Comparison of ENCODE assay signal across 21 mouse cellular contexts in the genomic region with DNA sequence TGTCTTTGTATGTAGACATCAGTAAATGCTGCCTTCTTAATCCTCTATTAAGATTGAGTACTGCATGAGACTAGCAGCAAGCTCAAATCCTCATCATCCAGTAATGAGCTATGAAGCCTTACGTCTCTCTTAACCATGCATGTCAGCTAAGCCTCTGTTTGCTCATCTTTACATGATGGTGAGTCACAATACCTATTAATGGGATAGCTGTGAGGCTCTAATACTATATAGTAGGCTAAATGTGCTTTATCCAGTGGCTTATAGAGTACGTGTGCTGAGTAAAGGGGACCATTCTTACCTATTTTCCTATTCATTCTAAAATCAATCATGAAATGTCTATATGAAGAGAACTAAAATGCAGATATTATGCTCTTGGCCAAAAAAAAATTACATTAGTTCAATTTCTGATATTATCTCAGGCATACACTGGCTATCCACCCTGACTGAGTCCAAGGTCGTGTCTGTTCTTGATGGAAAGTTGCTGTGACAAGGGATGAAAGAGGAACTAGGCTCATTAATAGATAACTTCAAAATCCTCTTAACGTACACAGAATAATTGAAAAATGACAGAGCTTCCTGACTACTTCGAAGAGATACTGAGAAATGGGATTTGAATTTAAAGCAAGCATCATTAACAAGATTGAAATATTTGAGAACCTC.
DNase-seq lines count a peak whose midpoint lies in the region; ATAC-seq and TF ChIP-seq lines count a peak whose summit lies in the region.
"Had no signal": no experiment of that assay in that cellular context is flagged by ENCODE, and none has a peak within 500 bp of the region (broad histone marks: within the 10 kb centered on the region; RNA-seq: fewer than 3 reads in every experiment).

No protein-coding gene starts in this region.

- no peaks in the 10 kb centered on the region for H3K36me3 ChIP-seq in hindbrain, embryonic 15.5 days
- H3K36me3 ChIP-seq in hindbrain, embryonic 12.5 days, result no peaks in the 10 kb centered on the region
- no peaks in the 10 kb centered on the region for H3K36me3 ChIP-seq in midbrain, embryonic 16.5 days (ENCODE audit: control insufficient read depth, insufficient read depth, low read length)
- no peaks in the 10 kb centered on the region for H3K36me3 ChIP-seq in midbrain, embryonic 13.5 days
- H3K36me3 ChIP-seq: embryonic facial prominence, embryonic 13.5 days; embryonic facial prominence, embryonic 15.5 days; forebrain, embryonic 10.5 days; forebrain, embryonic 12.5 days had no signal

- H3K4me3 ChIP-seq in hindbrain, embryonic 15.5 days, result no peak overlapping the region
- H3K4me3 ChIP-seq in hindbrain, embryonic 12.5 days, result no peak overlapping the region
- no peak overlapping the region for H3K4me3 ChIP-seq in midbrain, embryonic 16.5 days (ENCODE audit: low read depth, low read length)
- no peak overlapping the region for H3K4me3 ChIP-seq in midbrain, embryonic 13.5 days (replicated peaks)
- H3K4me3 ChIP-seq: embryonic facial prominence, embryonic 13.5 days; embryonic facial prominence, embryonic 15.5 days; erythroblast, embryonic 14.5 days; forebrain, embryonic 10.5 days; forebrain, embryonic 12.5 days had no signal

- ATAC-seq in hindbrain, embryonic 15.5 days (ENCODE audit: low FRiP score, low read depth), result 0 out of 2 replicates have a peak, but pooled peaks have one; percentile 42
- no peak for ATAC-seq in hindbrain, embryonic 12.5 days (ENCODE audit: low FRiP score)
- ATAC-seq in midbrain, embryonic 16.5 days, result peak; percentile 66; the same call in 1 of the 2 replicates
- no peak for ATAC-seq in midbrain, embryonic 13.5 days
- ATAC-seq: forebrain, embryonic 14.5 days had no signal

- no peaks in the 10 kb centered on the region for H3K27me3 ChIP-seq in hindbrain, embryonic 15.5 days
- H3K27me3 ChIP-seq in hindbrain, embryonic 12.5 days, result no peaks in the 10 kb centered on the region
- no peaks in the 10 kb centered on the region for H3K27me3 ChIP-seq in midbrain, embryonic 16.5 days (ENCODE audit: control insufficient read depth, insufficient read depth, low read depth, low read length)
- H3K27me3 ChIP-seq in midbrain, embryonic 13.5 days, result no peaks in the 10 kb centered on the region
- H3K27me3 ChIP-seq: embryonic facial prominence, embryonic 13.5 days; embryonic facial prominence, embryonic 15.5 days; forebrain, embryonic 12.5 days had no signal

- no peaks in the 10 kb centered on the region for H3K4me1 ChIP-seq in hindbrain, embryonic 15.5 days (replicated peaks)
- no peaks in the 10 kb centered on the region for H3K4me1 ChIP-seq in hindbrain, embryonic 12.5 days
- H3K4me1 ChIP-seq in midbrain, embryonic 16.5 days (ENCODE audit: control insufficient read depth, insufficient read depth, low read length), result no peaks in the 10 kb centered on the region
- no peaks in the 10 kb centered on the region for H3K4me1 ChIP-seq in midbrain, embryonic 13.5 days (replicated peaks)
- H3K4me1 ChIP-seq: embryonic facial prominence, embryonic 13.5 days; embryonic facial prominence, embryonic 15.5 days; forebrain, embryonic 10.5 days; forebrain, embryonic 12.5 days had no signal

- H3K4me2 ChIP-seq in hindbrain, embryonic 15.5 days, result no peak overlapping the region
- no peak overlapping the region for H3K4me2 ChIP-seq in hindbrain, embryonic 12.5 days (replicated peaks)
- H3K4me2 ChIP-seq in midbrain, embryonic 16.5 days (ENCODE audit: low read length), result no peak overlapping the region
- no peak overlapping the region for H3K4me2 ChIP-seq in midbrain, embryonic 13.5 days (replicated peaks)
- H3K4me2 ChIP-seq: embryonic facial prominence, embryonic 13.5 days; embryonic facial prominence, embryonic 15.5 days; forebrain, embryonic 12.5 days had no signal

- TF ChIP-seq POLR2A in brain, embryonic 14.5 days (IDR thresholded peaks at IDR 0.05; ENCODE audit: borderline replicate concordance, extremely low read depth, insufficient read depth, insufficient read length, poor library complexity, severe bottlenecking), result no peak

- no peaks in the 10 kb centered on the region for H3K9me3 ChIP-seq in hindbrain, embryonic 15.5 days
- no peaks in the 10 kb centered on the region for H3K9me3 ChIP-seq in hindbrain, embryonic 12.5 days (replicated peaks)
- H3K9me3 ChIP-seq in midbrain, embryonic 16.5 days (replicated peaks; ENCODE audit: control insufficient read depth, low read length, poor library complexity, severe bottlenecking), result no peaks in the 10 kb centered on the region
- no peaks in the 10 kb centered on the region for H3K9me3 ChIP-seq in midbrain, embryonic 13.5 days
- H3K9me3 ChIP-seq: embryonic facial prominence, embryonic 13.5 days; embryonic facial prominence, embryonic 15.5 days; forebrain, embryonic 10.5 days; forebrain, embryonic 12.5 days had no signal

- WGBS in hindbrain, embryonic 15.5 days, result 78% methylated on average over 5 of the region's 5 CpGs
- 85% methylated on average over 5 of the region's 5 CpGs for WGBS in hindbrain, embryonic 12.5 days
- 60% methylated on average over 5 of the region's 5 CpGs for WGBS in midbrain, embryonic 16.5 days
- WGBS in midbrain, embryonic 13.5 days, result 77% methylated on average over 5 of the region's 5 CpGs

- H3K27ac ChIP-seq in hindbrain, embryonic 15.5 days (replicated peaks), result no peak overlapping the region
- no peak overlapping the region for H3K27ac ChIP-seq in hindbrain, embryonic 12.5 days
- H3K27ac ChIP-seq in midbrain, embryonic 16.5 days (ENCODE audit: low read length), result no peak overlapping the region
- H3K27ac ChIP-seq in midbrain, embryonic 13.5 days, result no peak overlapping the region
- H3K27ac ChIP-seq: embryonic facial prominence, embryonic 13.5 days; embryonic facial prominence, embryonic 15.5 days; forebrain, embryonic 10.5 days; forebrain, embryonic 12.5 days had no signal

- DNase-seq in brain, embryonic 14.5 days (ENCODE audit: low read depth), result peak; percentile 9
- DNase-seq in cerebellum, adult 11 months, result no peak
- DNase-seq: adrenal gland, adult 2 months; adrenal gland, postnatal 10 days; adrenal gland, postnatal 25 days; cerebellum, adult 18-20 months; cerebellum, adult 8-10 months; cerebellum, adult 9-11 months; cerebellum, postnatal 14 days; cerebellum, postnatal 36 days; embryo, embryonic 11 days had no signal

- H3K9ac ChIP-seq in hindbrain, embryonic 15.5 days, result no peak overlapping the region
- H3K9ac ChIP-seq in hindbrain, embryonic 12.5 days, result no peak overlapping the region
- no peak overlapping the region for H3K9ac ChIP-seq in midbrain, embryonic 16.5 days (ENCODE audit: low read depth, low read length)
- no peak overlapping the region for H3K9ac ChIP-seq in midbrain, embryonic 13.5 days (replicated peaks)
- H3K9ac ChIP-seq: embryonic facial prominence, embryonic 13.5 days; embryonic facial prominence, embryonic 15.5 days; forebrain, embryonic 12.5 days had no signal

- no peak for TF ChIP-seq CTCF in brain, embryonic 14.5 days (IDR thresholded peaks at IDR 0.05; ENCODE audit: borderline replicate concordance, extremely low read depth, insufficient read depth, insufficient read length)

Comparison
In these comparisons a context has a peak if more than half of its experiments do, and no peak if none do; other contexts are left out.
1. ATAC-seq: peak in hindbrain, embryonic 15.5 days (single experiment) and midbrain, embryonic 16.5 days (single experiment); none in hindbrain, embryonic 12.5 days (single experiment) and midbrain, embryonic 13.5 days (single experiment).